Mouse (Mus musculus): ENCODE results near the gene Dnajc6.

- TF ChIP-seq KAT2A (conservative IDR thresholded peaks at IDR 0.05; ENCODE audit: low read depth, low read length) (no peak), EP300 (IDR thresholded peaks at IDR 0.05; ENCODE audit: low read depth in 1 of 2, low read length in 2 of 2) (no peak), UBTF (IDR thresholded peaks at IDR 0.05; ENCODE audit: borderline replicate concordance, insufficient read depth, low read depth, low read length) (no peak), ETS1 (IDR thresholded peaks at IDR 0.05; ENCODE audit: low read depth, low read length) (no peak), GATA1 (IDR thresholded peaks at IDR 0.05; ENCODE audit: low read depth, low read length) (no peak), MYC (IDR thresholded peaks at IDR 0.05; ENCODE audit: low read depth, low read length) (no peak), MAFK (IDR thresholded peaks at IDR 0.05; ENCODE audit: borderline replicate concordance, low read depth, low read length) (no peak), POLR2AphosphoS5 (IDR thresholded peaks at IDR 0.05; ENCODE audit: borderline replicate concordance, low read depth, low read length) (no peak), CTCF (IDR thresholded peaks at IDR 0.05 in 2 of 3, conservative IDR thresholded peaks at IDR 0.05 in 1 of 3; ENCODE audit: control insufficient read depth in 1 of 3, insufficient read depth in 1 of 3, low read depth in 2 of 3, low read length in 3 of 3, poor library complexity in 1 of 3, severe bottlenecking in 1 of 3) (no peak), POLR2A (IDR thresholded peaks at IDR 0.05; ENCODE audit: control insufficient read depth in 1 of 2, insufficient read depth in 1 of 2, low read depth in 1 of 2, low read length in 2 of 2, poor library complexity in 1 of 2) (no peak), NRF1 (IDR thresholded peaks at IDR 0.05; ENCODE audit: insufficient read depth, low read depth, low read length, poor library complexity, severe bottlenecking) (no peak), CHD2 (IDR thresholded peaks at IDR 0.05; ENCODE audit: low read length) (no peak)
These were observed at the start of gene Dnajc6 for GRCm38 (mm10) chr4:101496534-101497237.
